ENCODE assay signal across 8 mouse cellular contexts in the genomic region with DNA sequence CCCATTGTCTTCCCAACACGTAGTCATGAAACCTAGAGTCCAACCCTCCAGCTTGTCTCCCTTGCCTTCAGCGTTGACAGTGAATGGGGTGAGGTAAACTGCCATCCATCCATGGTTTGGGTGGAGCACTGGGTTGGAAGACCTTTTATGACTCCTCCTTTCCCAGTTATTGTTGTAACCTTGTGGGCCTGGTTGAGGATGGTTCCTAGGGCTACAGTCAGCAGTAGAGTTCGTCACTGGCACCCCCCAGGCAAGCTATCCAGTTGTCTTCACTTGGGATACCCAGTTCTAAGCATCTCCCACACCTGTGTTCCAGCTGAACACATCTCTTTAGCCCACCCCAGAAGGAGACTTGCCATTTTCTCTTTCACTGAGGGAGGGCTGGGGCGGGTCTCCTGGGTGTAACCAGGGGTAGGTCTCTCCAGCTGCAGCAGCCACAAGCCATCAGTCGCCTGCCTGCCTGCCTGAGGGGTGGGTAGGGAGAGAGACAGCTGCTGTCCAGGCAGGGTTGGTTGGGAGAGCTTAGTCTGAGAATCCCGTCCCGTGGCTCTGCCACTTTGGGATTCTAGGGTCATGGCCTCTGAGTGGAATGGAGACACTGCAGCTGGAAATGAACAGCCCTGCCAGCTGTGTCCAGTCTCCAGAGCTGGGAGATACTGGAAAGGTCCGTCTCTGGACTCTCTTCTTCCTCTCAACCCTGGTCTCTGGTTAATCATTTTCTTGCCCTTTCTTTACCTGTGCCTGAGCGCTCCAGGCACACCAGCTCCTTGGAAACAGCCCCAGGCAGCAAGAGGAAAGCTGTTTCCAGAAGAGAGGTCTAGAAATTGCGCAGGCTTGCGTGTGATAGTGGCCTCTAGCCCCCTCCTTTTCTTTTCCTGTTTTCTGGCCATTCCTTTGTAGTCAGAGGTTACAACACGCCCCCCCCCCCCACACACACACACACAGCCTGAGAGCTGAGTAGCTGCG. TPM values are rescaled to one million over a fixed set of nuclear protein-coding genes. Genes with fewer than 3 reads are reported as not detected.
DNase-seq lines count a peak whose midpoint lies in the region; ATAC-seq and TF ChIP-seq lines count a peak whose summit lies in the region.
"Had no signal": no experiment of that assay in that cellular context is flagged by ENCODE, and none has a peak within 500 bp of the region (broad histone marks: within the 10 kb centered on the region; RNA-seq: fewer than 3 reads in every experiment).

No protein-coding gene starts in this region.

- H3K79me2 ChIP-seq in liver, adult 2 months (ENCODE audit: control insufficient read depth, insufficient read depth, low read length) = no peaks in the 10 kb centered on the region

- H3K4me1 ChIP-seq in embryonic facial prominence, embryonic 12.5 days = peaks cover 45% of the 10 kb centered on the region
- peaks cover 52% of the 10 kb centered on the region for H3K4me1 ChIP-seq in hindbrain, embryonic 13.5 days (replicated peaks)
- peaks cover 8% of the 10 kb centered on the region for H3K4me1 ChIP-seq in liver, adult 2 months (ENCODE audit: control insufficient read depth, insufficient read depth, low read length)
- H3K4me1 ChIP-seq in neural tube, embryonic 14.5 days (ENCODE audit: control insufficient read depth, insufficient read depth, low read length) = peaks cover 21% of the 10 kb centered on the region

- peak overlapping the region; percentile 71 for H3K4me2 ChIP-seq in embryonic facial prominence, embryonic 12.5 days (replicated peaks)
- H3K4me2 ChIP-seq in hindbrain, embryonic 13.5 days = peak overlapping the region; percentile 56
- peak overlapping the region; percentile 41 for H3K4me2 ChIP-seq in neural tube, embryonic 14.5 days (ENCODE audit: low read depth, low read length)

- TF ChIP-seq POLR2A in liver, adult 2 months (IDR thresholded peaks at IDR 0.05; ENCODE audit: extremely low read depth, insufficient read depth, low read length) = no peak

- H3K27ac ChIP-seq in embryonic facial prominence, embryonic 12.5 days = 0 out of 2 replicates have a peak overlapping the region, but pooled peaks have one; percentile 23
- peak overlapping the region; percentile 64 for H3K27ac ChIP-seq in hindbrain, embryonic 13.5 days
- peak overlapping the region; percentile 50 for H3K27ac ChIP-seq in liver, adult 2 months (replicated peaks; ENCODE audit: insufficient read depth, low read depth, low read length)
- H3K27ac ChIP-seq in neural tube, embryonic 14.5 days (ENCODE audit: low read depth, low read length) = peak overlapping the region; percentile 49; the same call in 1 of the 2 replicates

- no peak for ATAC-seq in embryonic facial prominence, embryonic 12.5 days (ENCODE audit: insufficient number of reproducible peaks, insufficient read depth, low FRiP score, low TSS enrichment)
- no peak; the same call in 1 of the 2 replicates for ATAC-seq in hindbrain, embryonic 13.5 days (ENCODE audit: low FRiP score)
- ATAC-seq in neural tube, embryonic 14.5 days (ENCODE audit: low read depth) = no peak; the same call in 1 of the 2 replicates

- DNase-seq in ES-CJ7 (ENCODE audit: low read depth, low spot score) = peak; percentile 53
- DNase-seq in liver, adult 2 months (ENCODE audit: extremely low read depth, low read depth, low spot score) = no peak
- no peak for DNase-seq in frontal cortex, postnatal 25 days (ENCODE audit: low spot score in 2 of 2)
- no peak for DNase-seq in B cell, adult 2 months

- 31% methylated on average over 12 of the region's 13 CpGs for WGBS in embryonic facial prominence, embryonic 12.5 days
- WGBS in hindbrain, embryonic 13.5 days = 22% methylated on average over 12 of the region's 13 CpGs
- WGBS in liver, adult 2 months = 15% methylated on average over 13 of the region's 13 CpGs
- WGBS in neural tube, embryonic 14.5 days = 13% methylated on average over 13 of the region's 13 CpGs

- TF ChIP-seq CTCF in liver, adult 2 months (IDR thresholded peaks at IDR 0.05; ENCODE audit: low read depth, low read length) = no peak

- H3K27me3 ChIP-seq in embryonic facial prominence, embryonic 12.5 days = peaks cover 14% of the 10 kb centered on the region
- H3K27me3 ChIP-seq in hindbrain, embryonic 13.5 days = peaks cover 54% of the 10 kb centered on the region
- H3K27me3 ChIP-seq in liver, adult 2 months (ENCODE audit: control insufficient read depth, insufficient read depth, low read length) = no peaks in the 10 kb centered on the region
- no peaks in the 10 kb centered on the region for H3K27me3 ChIP-seq in neural tube, embryonic 14.5 days (ENCODE audit: control insufficient read depth, insufficient read depth, low read length)

- no peaks in the 10 kb centered on the region for H3K9me3 ChIP-seq in embryonic facial prominence, embryonic 12.5 days
- no peaks in the 10 kb centered on the region for H3K9me3 ChIP-seq in hindbrain, embryonic 13.5 days
- H3K9me3 ChIP-seq in neural tube, embryonic 14.5 days (ENCODE audit: control insufficient read depth, low read length) = no peaks in the 10 kb centered on the region

- 0 out of 2 replicates have a peak overlapping the region, but pooled peaks have one; percentile 9 for H3K4me3 ChIP-seq in embryonic facial prominence, embryonic 12.5 days
- H3K4me3 ChIP-seq in hindbrain, embryonic 13.5 days = peak overlapping the region; percentile 11; the same call in 1 of the 2 replicates
- H3K4me3 ChIP-seq in liver, adult 2 months (ENCODE audit: insufficient read depth, low read depth, low read length) = peak overlapping the region; percentile 46
- H3K4me3 ChIP-seq in neural tube, embryonic 14.5 days (ENCODE audit: low read depth, low read length) = peak overlapping the region; percentile 11; the same call in 1 of the 2 replicates

- peaks cover 9% of the 10 kb centered on the region for H3K36me3 ChIP-seq in embryonic facial prominence, embryonic 12.5 days
- peaks cover 17% of the 10 kb centered on the region for H3K36me3 ChIP-seq in hindbrain, embryonic 13.5 days
- H3K36me3 ChIP-seq in liver, adult 2 months (ENCODE audit: control insufficient read depth, insufficient read depth, low read length) = no peaks in the 10 kb centered on the region
- peaks cover 7% of the 10 kb centered on the region; the same call in 1 of the 2 replicates for H3K36me3 ChIP-seq in neural tube, embryonic 14.5 days (ENCODE audit: control insufficient read depth, insufficient read depth, low read length)

- H3K9ac ChIP-seq in embryonic facial prominence, embryonic 12.5 days = no peak overlapping the region
- no peak overlapping the region; the same call in 1 of the 2 replicates for H3K9ac ChIP-seq in hindbrain, embryonic 13.5 days
- peak overlapping the region; percentile 49 for H3K9ac ChIP-seq in liver, adult 2 months (ENCODE audit: low read depth, low read length)
- H3K9ac ChIP-seq in neural tube, embryonic 14.5 days (replicated peaks; ENCODE audit: low read depth, low read length) = peak overlapping the region; percentile 17; the same call in 1 of the 2 replicates

RNA-seq across cellular contexts. Expression of a gene that starts 2.6 kb away (rescaled TPM):
- 80.2 and 80.4 TPM in 2 replicates for polyA plus RNA-seq in embryonic facial prominence, embryonic 12.5 days (2016; fragmentation: Nextera tagmentation; extraction: Ambion mirVana)
- 67.8 and 72.3 TPM in 2 replicates for polyA plus RNA-seq in hindbrain, embryonic 13.5 days (2015; fragmentation: Nextera tagmentation; extraction: Ambion mirVana)
- 14.9 and 18.7 TPM in 2 replicates for total RNA-seq in liver, adult 2 months (2014; rRNA removed)
- 22.3 and 25.6 TPM in 2 replicates for polyA plus RNA-seq in liver, adult 2 months (2012; rRNA removed)
- polyA plus RNA-seq in neural tube, embryonic 14.5 days (2014; fragmentation: Nextera tagmentation; extraction: Ambion mirVana) = 56.9 and 107 TPM in 2 replicates

RNA-seq across cellular contexts. Expression of a gene that starts 18.2 kb away (rescaled TPM):
- polyA plus RNA-seq in embryonic facial prominence, embryonic 12.5 days (2016; fragmentation: Nextera tagmentation; extraction: Ambion mirVana) = 0.95 and 1.1 TPM in 2 replicates
- 3.7 and 5.2 TPM in 2 replicates for polyA plus RNA-seq in hindbrain, embryonic 13.5 days (2015; fragmentation: Nextera tagmentation; extraction: Ambion mirVana)
- total RNA-seq in liver, adult 2 months (2014; rRNA removed) = 0.09 and 0.13 TPM in 2 replicates
- polyA plus RNA-seq in liver, adult 2 months (2012; rRNA removed) = 0.39 TPM in 1 of 2 replicates, not detected in the other
- 3.1 and 3.5 TPM in 2 replicates for polyA plus RNA-seq in neural tube, embryonic 14.5 days (2014; fragmentation: Nextera tagmentation; extraction: Ambion mirVana)

RNA-seq across cellular contexts. Expression of a gene that starts 20.8 kb away (rescaled TPM):
- 79.5 and 84.3 TPM in 2 replicates for polyA plus RNA-seq in embryonic facial prominence, embryonic 12.5 days (2016; fragmentation: Nextera tagmentation; extraction: Ambion mirVana)
- 57.4 and 62.6 TPM in 2 replicates for polyA plus RNA-seq in hindbrain, embryonic 13.5 days (2015; fragmentation: Nextera tagmentation; extraction: Ambion mirVana)
- total RNA-seq in liver, adult 2 months (2014; rRNA removed) = 0.27 and 0.28 TPM in 2 replicates
- 0.55 and 0.80 TPM in 2 replicates for polyA plus RNA-seq in liver, adult 2 months (2012; rRNA removed)
- polyA plus RNA-seq in neural tube, embryonic 14.5 days (2014; fragmentation: Nextera tagmentation; extraction: Ambion mirVana) = 29.6 and 32.4 TPM in 2 replicates

RNA-seq across cellular contexts. Expression of a gene that starts 27.3 kb away (rescaled TPM):
- polyA plus RNA-seq in embryonic facial prominence, embryonic 12.5 days (2016; fragmentation: Nextera tagmentation; extraction: Ambion mirVana) = 0.41 and 0.51 TPM in 2 replicates
- polyA plus RNA-seq in hindbrain, embryonic 13.5 days (2015; fragmentation: Nextera tagmentation; extraction: Ambion mirVana) = 0.34 TPM in 1 of 2 replicates, not detected in the other
- total RNA-seq in liver, adult 2 months (2014; rRNA removed) = 0.87 and 0.92 TPM in 2 replicates
- polyA plus RNA-seq in liver, adult 2 months (2012; rRNA removed) = 0.17 and 0.53 TPM in 2 replicates
- 0.21 and 0.31 TPM in 2 replicates for polyA plus RNA-seq in neural tube, embryonic 14.5 days (2014; fragmentation: Nextera tagmentation; extraction: Ambion mirVana)
- total RNA-seq: hematopoietic stem cell, adult 5-6 weeks had no signal

RNA-seq across cellular contexts. Expression of a gene that starts 53.3 kb away (rescaled TPM):
- polyA plus RNA-seq in embryonic facial prominence, embryonic 12.5 days (2016; fragmentation: Nextera tagmentation; extraction: Ambion mirVana) = 0.24 TPM in 1 of 2 replicates, not detected in the other
- polyA plus RNA-seq in hindbrain, embryonic 13.5 days (2015; fragmentation: Nextera tagmentation; extraction: Ambion mirVana) = 0.17 and 0.18 TPM in 2 replicates
- total RNA-seq in liver, adult 2 months (2014; rRNA removed) = 0.07 TPM in 1 of 2 replicates, not detected in the other
- polyA plus RNA-seq in liver, adult 2 months (2012; rRNA removed) = not detected in 2 replicates
- 1.4 and 1.5 TPM in 2 replicates for polyA plus RNA-seq in neural tube, embryonic 14.5 days (2014; fragmentation: Nextera tagmentation; extraction: Ambion mirVana)
- total RNA-seq: hematopoietic stem cell, adult 5-6 weeks had no signal

Comparison
In these comparisons a context has a peak if more than half of its experiments do, and no peak if none do; other contexts are left out.
1. H3K9ac ChIP-seq: peak in liver, adult 2 months (single experiment) and neural tube, embryonic 14.5 days (single experiment); none in embryonic facial prominence, embryonic 12.5 days (single experiment) and hindbrain, embryonic 13.5 days (single experiment).
2. RNA of a gene that starts 20.8 kb away (polyA plus RNA-seq): 79.5 to 84.3 TPM in embryonic facial prominence, embryonic 12.5 days, 57.4 to 62.6 TPM in hindbrain, embryonic 13.5 days and 29.6 to 32.4 TPM in neural tube, embryonic 14.5 days; 0.55 to 0.80 TPM in liver, adult 2 months; every median in the first group is over 10 times any median in the second.
3. Peak in every context shown above with its lines, with median percentiles within 50 percentile points of each other: H3K27ac ChIP-seq, H3K4me2 ChIP-seq and H3K4me3 ChIP-seq.